9 mouse cellular contexts compared by ENCODE assay signal in the genomic region with DNA sequence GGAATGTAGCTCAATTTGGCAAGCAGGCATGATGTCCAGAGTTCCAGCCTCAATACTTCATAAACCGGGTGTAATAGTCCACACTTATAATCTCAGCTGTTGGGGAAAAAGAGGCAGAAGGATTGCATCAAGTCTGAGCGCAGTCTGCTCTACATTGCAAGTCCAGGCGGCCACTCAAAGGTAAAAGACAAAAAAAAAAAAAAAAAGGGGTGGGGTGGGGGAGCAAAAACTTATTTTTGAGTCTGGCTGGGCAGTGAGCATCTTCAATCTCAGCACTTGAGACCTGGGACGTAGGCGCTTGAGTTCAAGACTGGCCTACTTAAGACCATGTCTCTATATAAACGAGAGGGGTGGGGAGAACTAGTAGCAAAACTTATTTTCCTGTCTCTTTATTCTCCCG. TPM values are rescaled to one million over a fixed set of nuclear protein-coding genes. Genes with fewer than 3 reads are reported as not detected.
DNase-seq lines count a peak whose midpoint lies in the region; ATAC-seq and TF ChIP-seq lines count a peak whose summit lies in the region.
"Had no signal": no experiment of that assay in that cellular context is flagged by ENCODE, and none has a peak within 500 bp of the region (broad histone marks: within the 10 kb centered on the region; RNA-seq: fewer than 3 reads in every experiment).

No protein-coding gene starts in this region.

- H3K9ac ChIP-seq in forebrain, embryonic 13.5 days: peak overlapping the region; percentile 98
- peak overlapping the region; percentile 96 for H3K9ac ChIP-seq in limb, embryonic 13.5 days

- peak overlapping the region; percentile 99 for H3K4me3 ChIP-seq in megakaryocyte, embryonic 14.5 days (replicated peaks)
- peak overlapping the region; percentile 89 for H3K4me3 ChIP-seq in forebrain, embryonic 13.5 days
- H3K4me3 ChIP-seq in limb, embryonic 13.5 days: peak overlapping the region; percentile 89
- H3K4me3 ChIP-seq in small intestine, adult 2 months (ENCODE audit: low read depth, low read length): peak overlapping the region; percentile 97

- H3K27me3 ChIP-seq in megakaryocyte, embryonic 14.5 days (replicated peaks): peaks cover 11% of the 10 kb centered on the region
- H3K27me3 ChIP-seq in forebrain, embryonic 13.5 days: peaks cover 4% of the 10 kb centered on the region
- H3K27me3 ChIP-seq in limb, embryonic 13.5 days: peaks cover 3% of the 10 kb centered on the region
- H3K27me3 ChIP-seq in small intestine, adult 2 months (ENCODE audit: control insufficient read depth, insufficient read depth, low read length): no peaks in the 10 kb centered on the region

- no peak for TF ChIP-seq POLR2A in small intestine, adult 2 months (IDR thresholded peaks at IDR 0.05; ENCODE audit: low read depth, low read length)

- H3K4me1 ChIP-seq in megakaryocyte, embryonic 14.5 days: peaks cover 32% of the 10 kb centered on the region
- H3K4me1 ChIP-seq in forebrain, embryonic 13.5 days: peaks cover 27% of the 10 kb centered on the region
- H3K4me1 ChIP-seq in limb, embryonic 13.5 days: peaks cover 25% of the 10 kb centered on the region
- H3K4me1 ChIP-seq in small intestine, adult 2 months (ENCODE audit: control insufficient read depth, insufficient read depth, insufficient read length, low read length): no peaks in the 10 kb centered on the region; the same call in 1 of the 2 replicates

- DNase-seq in adipocyte (ENCODE audit: low spot score): no peak
- no peak for DNase-seq in right cerebral cortex, postnatal 4 days
- no peak for DNase-seq in gastrocnemius, postnatal 10 days

- ATAC-seq in megakaryocyte, adult 5-6 weeks (ENCODE audit: poor library complexity, severe bottlenecking): no peak
- 0 out of 2 replicates have a peak, but pooled peaks have one; percentile 28 for ATAC-seq in forebrain, embryonic 13.5 days
- no peak for ATAC-seq in limb, embryonic 13.5 days (ENCODE audit: low FRiP score, low read depth)

- H3K27ac ChIP-seq in forebrain, embryonic 13.5 days: no peak overlapping the region
- peak overlapping the region; percentile 89; the same call in 1 of the 2 replicates for H3K27ac ChIP-seq in limb, embryonic 13.5 days
- H3K27ac ChIP-seq in small intestine, adult 2 months (ENCODE audit: insufficient read depth, low read depth, low read length): no peak overlapping the region

- H3K9me3 ChIP-seq in megakaryocyte, embryonic 14.5 days: no peaks in the 10 kb centered on the region
- H3K9me3 ChIP-seq in forebrain, embryonic 13.5 days (replicated peaks): no peaks in the 10 kb centered on the region
- H3K9me3 ChIP-seq in limb, embryonic 13.5 days: no peaks in the 10 kb centered on the region

- TF ChIP-seq CTCF in small intestine, adult 2 months (IDR thresholded peaks at IDR 0.05; ENCODE audit: extremely low read depth, insufficient read length, insufficient replicate concordance, low read depth, low read length): no peak

- 19% methylated on average over 7 of the region's 7 CpGs for WGBS in forebrain, embryonic 13.5 days
- WGBS in limb, embryonic 13.5 days: 19% methylated on average over 7 of the region's 7 CpGs
- 8% methylated on average over 7 of the region's 7 CpGs for WGBS in small intestine, adult 2 months

- H3K36me3 ChIP-seq in megakaryocyte, embryonic 14.5 days (replicated peaks; ENCODE audit: low read length): peaks cover 21% of the 10 kb centered on the region
- peaks cover 11% of the 10 kb centered on the region for H3K36me3 ChIP-seq in forebrain, embryonic 13.5 days (ENCODE audit: poor library complexity, severe bottlenecking)
- peaks cover 15% of the 10 kb centered on the region for H3K36me3 ChIP-seq in limb, embryonic 13.5 days
- peaks cover 10% of the 10 kb centered on the region for H3K36me3 ChIP-seq in small intestine, adult 2 months (ENCODE audit: control insufficient read depth, insufficient read depth, low read length)

- peak overlapping the region; percentile 74 for H3K4me2 ChIP-seq in forebrain, embryonic 13.5 days
- peak overlapping the region; percentile 74 for H3K4me2 ChIP-seq in limb, embryonic 13.5 days (replicated peaks)

RNA-seq across cellular contexts. Expression of a gene that starts 0.9 kb away (rescaled TPM):
- 1.5 TPM in 1 of 2 replicates, not detected in the other for polyA plus RNA-seq in megakaryocyte, embryonic 14.5 days (2012; ENCODE audit: insufficient read depth, low replicate concordance)
- total RNA-seq in megakaryocyte, adult 5-6 weeks (2015): 45.3 and 69.6 TPM in 2 replicates
- total RNA-seq in megakaryocyte, adult 5-6 weeks (2017): 67.3 and 83.9 TPM in 2 replicates
- 113 and 115 TPM in 2 replicates for polyA plus RNA-seq in forebrain, embryonic 13.5 days (2015; fragmentation: Nextera tagmentation; extraction: Ambion mirVana)
- 116 and 122 TPM in 2 replicates for polyA plus RNA-seq in limb, embryonic 13.5 days (2015; fragmentation: Nextera tagmentation; extraction: Ambion mirVana)
- polyA plus RNA-seq in small intestine, adult 2 months (2012; rRNA removed): 1.4 and 3.0 TPM in 2 replicates
- total RNA-seq in gastrocnemius, postnatal 10 days (2021): 10 to 100 TPM; 27.0 to 27.4 TPM

RNA-seq across cellular contexts. Expression of a gene that starts 0.9 kb away (rescaled TPM):
- 1.1 and 8.2 TPM in 2 replicates for polyA plus RNA-seq in megakaryocyte, embryonic 14.5 days (2012; ENCODE audit: insufficient read depth, low replicate concordance)
- 0.27 TPM in 1 of 2 replicates, not detected in the other for total RNA-seq in megakaryocyte, adult 5-6 weeks (2015)
- 0.44 and 1.2 TPM in 2 replicates for total RNA-seq in megakaryocyte, adult 5-6 weeks (2017)
- 1.6 and 1.7 TPM in 2 replicates for polyA plus RNA-seq in forebrain, embryonic 13.5 days (2015; fragmentation: Nextera tagmentation; extraction: Ambion mirVana)
- 0.83 and 0.93 TPM in 2 replicates for polyA plus RNA-seq in limb, embryonic 13.5 days (2015; fragmentation: Nextera tagmentation; extraction: Ambion mirVana)
- 0.98 and 2.1 TPM in 2 replicates for polyA plus RNA-seq in small intestine, adult 2 months (2012; rRNA removed)
- total RNA-seq in gastrocnemius, postnatal 10 days (2021): 1 to 10 TPM in 1 of 2 experiments, under 1 TPM in 1; 0.56 to 1.6 TPM

RNA-seq across cellular contexts. Expression of a gene that starts 23.8 kb away (rescaled TPM):
- not detected in 2 replicates for polyA plus RNA-seq in megakaryocyte, embryonic 14.5 days (2012; ENCODE audit: insufficient read depth, low replicate concordance)
- total RNA-seq in megakaryocyte, adult 5-6 weeks (2015): not detected in 2 replicates
- not detected in 2 replicates for total RNA-seq in megakaryocyte, adult 5-6 weeks (2017)
- 0.08 and 0.14 TPM in 2 replicates for polyA plus RNA-seq in forebrain, embryonic 13.5 days (2015; fragmentation: Nextera tagmentation; extraction: Ambion mirVana)
- polyA plus RNA-seq in limb, embryonic 13.5 days (2015; fragmentation: Nextera tagmentation; extraction: Ambion mirVana): 0.29 and 0.45 TPM in 2 replicates
- polyA plus RNA-seq in small intestine, adult 2 months (2012; rRNA removed): 0.06 TPM in 1 of 2 replicates, not detected in the other
- not detected for total RNA-seq in gastrocnemius, postnatal 10 days (2021)
- total RNA-seq: monocyte, adult 5-6 weeks had no signal

RNA-seq across cellular contexts. Expression of a gene that starts 57.7 kb away (rescaled TPM):
- 1.3 TPM in 1 of 2 replicates, not detected in the other for polyA plus RNA-seq in megakaryocyte, embryonic 14.5 days (2012; ENCODE audit: insufficient read depth, low replicate concordance)
- 6.8 TPM in 2 replicates for total RNA-seq in megakaryocyte, adult 5-6 weeks (2015)
- total RNA-seq in megakaryocyte, adult 5-6 weeks (2017): 6.1 and 6.6 TPM in 2 replicates
- polyA plus RNA-seq in forebrain, embryonic 13.5 days (2015; fragmentation: Nextera tagmentation; extraction: Ambion mirVana): 15.2 and 17.2 TPM in 2 replicates
- polyA plus RNA-seq in limb, embryonic 13.5 days (2015; fragmentation: Nextera tagmentation; extraction: Ambion mirVana): 13.8 and 14.0 TPM in 2 replicates
- 1.9 and 5.8 TPM in 2 replicates for polyA plus RNA-seq in small intestine, adult 2 months (2012; rRNA removed)
- total RNA-seq in gastrocnemius, postnatal 10 days (2021): 1 to 10 TPM; 3.8 to 4.7 TPM

Comparison
In these comparisons a context has a peak if more than half of its experiments do, and no peak if none do; other contexts are left out.
1. RNA of a gene that starts 0.9 kb away (polyA plus RNA-seq): 116 to 122 TPM in limb, embryonic 13.5 days and 113 to 115 TPM in forebrain, embryonic 13.5 days; 1.4 to 3.0 TPM in small intestine, adult 2 months and 1.5 TPM in megakaryocyte, embryonic 14.5 days; every median in the first group is over 10 times any median in the second.
2. Peak in every context shown above with its lines, with median percentiles within 50 percentile points of each other: H3K4me3 ChIP-seq.